Mouse (Mus musculus) CD4-positive, CD25-positive, alpha-beta regulatory T cell, adult 4 months (primary cell): ENCODE data around the gene Wdr83os. TPM values are rescaled to one million over a fixed set of nuclear protein-coding genes. Genes with fewer than 3 reads are reported as not detected.
"Not testable (repeated sequence)": the region's sequence is repeated elsewhere in the genome, so short reads cannot be mapped to it uniquely, and the experiment has no call there.

Experiments used
- ATAC-seq: one replicate; pipeline ENCODE4 v1.8.0; 2017
- polyA plus RNA-seq, 2 experiments: library from polyadenylated mRNA; unstranded; fragments of 100-300 nt; shearing (Covaris generic); gene quantifications; one replicate each; pipeline ENCODE4 v1.2.1; 2017

Wdr83os gene
- polyA plus RNA-seq, 2 experiments from 2014 or later = 130 to 136 TPM

GRCm38 (mm10) chr8:85120251-85120650 lies 39.7 kb downstream of the Wdr83os start:
- ATAC-seq = not testable (repeated sequence)

- ATAC-seq = no peak
Measured at GRCm38 (mm10) chr8:85122995-85123394, 42.5 kb downstream of the Wdr83os start, which contains the start of gene Zfp791. Zfp791 (minus strand) TSS chr8:85123095.

GRCm38 (mm10) chr8:85123691-85124090 lies 43.2 kb downstream of the Wdr83os start:
- no peak for ATAC-seq

Other genes starting within 250 kb of the Wdr83os start
- gene Gadd45gip1, start 249.2 kb upstream of the Wdr83os start, polyA plus RNA-seq = 10 to 100 TPM; 14.3 to 16.4 TPM
- 100 to 1,000 TPM; 139 to 160 TPM for gene Rad23a, start 240.1 kb upstream of the Wdr83os start, polyA plus RNA-seq
- gene Calr, start 233.8 kb upstream of the Wdr83os start, polyA plus RNA-seq = 100 to 1,000 TPM; 250 to 281 TPM
- 100 to 1,000 TPM in 1 of 2 experiments, 10 to 100 TPM in 1; 67.4 to 122 TPM for gene Farsa, start 223.8 kb upstream of the Wdr83os start, polyA plus RNA-seq
- 1 to 10 TPM; 6.5 to 9.0 TPM for gene Syce2, start 208.6 kb upstream of the Wdr83os start, polyA plus RNA-seq
- 10 to 100 TPM; 21.5 to 32.7 TPM for gene Gcdh, start 186.8 kb upstream of the Wdr83os start, polyA plus RNA-seq
- under 1 TPM in 1 of 2 experiments, not detected in 1; 0.22 TPM for gene Klf1, start 178.8 kb upstream of the Wdr83os start, polyA plus RNA-seq
- 10 to 100 TPM; 25.7 to 29.7 TPM for gene Dnase2a, start 172.2 kb upstream of the Wdr83os start, polyA plus RNA-seq
- 1 to 10 TPM; 1.2 to 1.3 TPM for gene Mast1, start 143.4 kb upstream of the Wdr83os start, polyA plus RNA-seq
- gene Rtbdn, start 133.7 kb upstream of the Wdr83os start, polyA plus RNA-seq = not detected
- not detected for gene Gm49661, start 111.3 kb upstream of the Wdr83os start, polyA plus RNA-seq
- 100 to 1,000 TPM; 213 to 298 TPM for gene Prdx2, start 111.2 kb upstream of the Wdr83os start, polyA plus RNA-seq
- 100 to 1,000 TPM in 1 of 2 experiments, 10 to 100 TPM in 1; 78.9 to 109 TPM for gene Rnaseh2a, start 111.0 kb upstream of the Wdr83os start, polyA plus RNA-seq
- gene Junb, start 102.0 kb upstream of the Wdr83os start, polyA plus RNA-seq = 10 to 100 TPM; 18.9 to 29.4 TPM
- 1 to 10 TPM; 4.2 to 5.6 TPM for gene Hook2, start 90.1 kb upstream of the Wdr83os start, polyA plus RNA-seq
- gene Best2, start 66.2 kb upstream of the Wdr83os start, polyA plus RNA-seq = not detected
- gene Asna1, start 55.5 kb upstream of the Wdr83os start, polyA plus RNA-seq = 10 to 100 TPM; 53.8 to 73.8 TPM
- 10 to 100 TPM; 15.5 to 28.1 TPM for gene Trir, start 53.9 kb upstream of the Wdr83os start, polyA plus RNA-seq
- 10 to 100 TPM; 15.0 to 30.1 TPM for gene Tnpo2, start 43.8 kb upstream of the Wdr83os start, polyA plus RNA-seq
- gene Fbxw9, start 20.7 kb upstream of the Wdr83os start, polyA plus RNA-seq = 1 to 10 TPM; 3.2 to 4.9 TPM
- gene Gm5741, start 12.8 kb upstream of the Wdr83os start, polyA plus RNA-seq = 1 to 10 TPM; 1.1 to 3.6 TPM
- gene Dhps, start 9.0 kb upstream of the Wdr83os start, polyA plus RNA-seq = 10 to 100 TPM; 42.7 to 45.0 TPM
- 10 to 100 TPM; 41.0 to 56.0 TPM for gene Wdr83, start 566 bp downstream of the Wdr83os start, polyA plus RNA-seq
- gene Man2b1, start 2.5 kb downstream of the Wdr83os start, polyA plus RNA-seq = 100 to 1,000 TPM in 1 of 2 experiments, 10 to 100 TPM in 1; 98.3 to 117 TPM
- gene Zfp791, start 42.4 kb downstream of the Wdr83os start, polyA plus RNA-seq = not detected
- gene Cks1brt, start 71.2 kb downstream of the Wdr83os start, polyA plus RNA-seq = not detected
- not detected for gene Olfr371, start 145.2 kb downstream of the Wdr83os start, polyA plus RNA-seq
- 10 to 100 TPM; 32.6 to 34.9 TPM for gene Orc6, start 218.9 kb downstream of the Wdr83os start, polyA plus RNA-seq
- 100 to 1,000 TPM in 1 of 2 experiments, 10 to 100 TPM in 1; 98.5 to 119 TPM for gene Vps35, start 219.1 kb downstream of the Wdr83os start, polyA plus RNA-seq